Mouse (Mus musculus) gastrocnemius, postnatal 4 days (tissue): ENCODE data around the gene 9230102O04Rik. TPM values are rescaled to one million over a fixed set of nuclear protein-coding genes. Genes with fewer than 3 reads are reported as not detected.

Experiments used
- DNase-seq, 2 experiments: peaks; one replicate each; pipeline ENCODE4 v3.0.0; 2021 to 2022; ENCODE audit warnings: low spot score in 2 of 2, mixed read lengths in 2 of 2
- long read RNA-seq, 2 experiments: library from polyadenylated mRNA; stranded (forward); transcript quantifications; one replicate each; pipeline ENCODE4 v2.0.0; 2021
- total RNA-seq, 2 experiments: library from RNA; stranded (reverse); gene quantifications; 2 replicates each; pipeline ENCODE4 v1.2.3; 2021

Gene 9230102O04Rik
- total RNA-seq, result not detected
- long read RNA-seq, experiment 1, result 0 reads
- long read RNA-seq, experiment 2, result 0 reads

GRCm38 (mm10) chr2:9888913-9889650, at the start of gene 9230102O04Rik:
TSS of gene 9230102O04Rik (minus strand) at chr2:9889540.
- no peak for DNase-seq

- no peak for DNase-seq
Measured at GRCm38 (mm10) chr2:9935965-9936364, 46.6 kb upstream of the 9230102O04Rik start.

GRCm38 (mm10) chr2:9926905-9927283, 37.6 kb upstream of the 9230102O04Rik start:
- no peak for DNase-seq

- DNase-seq, result no peak
Measured at GRCm38 (mm10) chr2:9926194-9926904, 37.0 kb upstream of the 9230102O04Rik start.

GRCm38 (mm10) chr2:9918691-9919471, 29.5 kb upstream of the 9230102O04Rik start:
- no peak for DNase-seq

GRCm38 (mm10) chr2:9917602-9918001, 28.3 kb upstream of the 9230102O04Rik start:
- DNase-seq, result no peak

- no peak for DNase-seq
Measured at GRCm38 (mm10) chr2:9905995-9906394, 16.7 kb upstream of the 9230102O04Rik start.

GRCm38 (mm10) chr2:9903854-9904560, 14.7 kb upstream of the 9230102O04Rik start:
- no peak for DNase-seq

GRCm38 (mm10) chr2:9897846-9898245, 8.5 kb upstream of the 9230102O04Rik start:
- DNase-seq, result no peak

- no peak for DNase-seq
Measured at GRCm38 (mm10) chr2:9896097-9896770, 6.9 kb upstream of the 9230102O04Rik start.

- no peak for DNase-seq
Measured at GRCm38 (mm10) chr2:9894836-9895593, 5.7 kb upstream of the 9230102O04Rik start.

- no peak for DNase-seq
Measured at GRCm38 (mm10) chr2:9893272-9893953, 4.1 kb upstream of the 9230102O04Rik start.

GRCm38 (mm10) chr2:9892541-9892940, 3.2 kb upstream of the 9230102O04Rik start:
- DNase-seq, result no peak

GRCm38 (mm10) chr2:9890906-9891305, 1.6 kb upstream of the 9230102O04Rik start:
- DNase-seq, result no peak

- no peak for DNase-seq
Measured at GRCm38 (mm10) chr2:9890251-9890650, 911 bp upstream of the 9230102O04Rik start.

- no peak for DNase-seq
Measured at GRCm38 (mm10) chr2:9889651-9890183, 377 bp upstream of the 9230102O04Rik start, which contains the start of gene Gata3. TSS of gene Gata3 (minus strand) at chr2:9890034.

- no peak for DNase-seq
Measured at GRCm38 (mm10) chr2:9887636-9888035, 1.7 kb downstream of the 9230102O04Rik start.

GRCm38 (mm10) chr2:9886921-9887610, 2.3 kb downstream of the 9230102O04Rik start:
- no peak for DNase-seq
